Mouse (Mus musculus) thymus, postnatal 36 days (tissue): ENCODE data around the gene Tnr.
"Not testable (repeated sequence)": the region's sequence is repeated elsewhere in the genome, so short reads cannot be mapped to it uniquely, and the experiment has no call there.

Experiments
- DNase-seq, 2 experiments: peaks; one replicate each; pipeline ENCODE4 v3.0.0; 2022; ENCODE audit warnings: mixed read lengths in 2 of 2

The Tnr gene

DNA sequence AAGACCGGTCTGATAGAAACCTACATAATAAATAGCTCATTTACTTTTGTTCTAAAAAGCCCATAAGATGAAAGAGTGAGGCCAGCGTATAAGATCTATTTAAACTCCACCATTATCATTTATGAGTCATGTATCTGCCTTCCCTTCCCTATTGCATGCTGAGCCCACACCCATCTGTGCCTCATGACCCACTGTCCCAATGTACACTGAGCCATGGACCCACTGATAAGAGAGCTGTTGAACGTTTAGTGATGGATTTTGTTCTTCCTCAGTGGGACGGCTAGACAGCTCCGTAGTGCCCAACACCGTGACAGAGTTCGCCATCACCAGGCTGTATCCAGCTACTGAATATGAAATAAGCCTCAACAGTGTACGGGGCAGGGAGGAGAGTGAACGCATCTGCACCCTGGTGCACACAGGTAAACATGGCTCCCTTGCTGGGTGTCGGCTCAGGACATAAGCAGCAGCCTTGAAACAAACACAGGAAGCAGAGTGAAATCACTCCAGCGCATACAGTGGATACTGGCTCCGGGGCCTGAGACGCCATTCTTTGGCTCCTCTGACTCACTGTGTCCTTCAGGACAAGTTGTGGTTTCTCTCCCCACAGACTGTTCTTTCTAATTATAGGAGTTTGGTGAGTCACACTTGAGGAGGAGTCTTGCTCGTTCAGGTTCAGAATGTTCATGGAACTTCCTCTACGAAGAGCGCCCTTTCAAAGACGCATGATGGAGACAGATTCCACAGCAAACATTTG is 365.6 kb downstream of the Tnr start:
- DNase-seq, result no peak

DNA sequence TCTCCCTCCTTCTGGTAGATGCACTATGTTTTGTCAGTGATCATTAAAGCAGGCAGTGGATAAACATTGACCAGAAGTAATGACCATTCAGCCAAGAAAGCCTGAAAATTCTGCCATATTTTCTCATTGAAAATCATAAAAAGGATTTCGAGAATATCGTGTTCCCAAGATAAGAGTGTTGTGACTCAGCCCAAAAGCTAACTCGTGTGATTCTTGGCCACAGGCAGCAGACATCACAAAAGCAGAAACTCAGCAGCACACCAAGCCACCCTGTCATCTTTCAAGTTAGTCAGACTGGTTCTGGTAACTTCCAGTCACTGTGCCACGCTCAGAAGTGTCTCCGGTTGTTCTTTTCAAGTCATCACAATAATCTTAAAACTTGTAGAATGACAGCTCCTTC is 367.0 kb downstream of the Tnr start:
- no peak for DNase-seq

- DNase-seq, result no peak
These were observed 371.5 kb downstream of the Tnr start for GRCm38 (mm10) chr1:159895094-159895493.

- no peak for DNase-seq
These were observed 376.4 kb downstream of the Tnr start for GRCm38 (mm10) chr1:159899991-159900390.

DNA sequence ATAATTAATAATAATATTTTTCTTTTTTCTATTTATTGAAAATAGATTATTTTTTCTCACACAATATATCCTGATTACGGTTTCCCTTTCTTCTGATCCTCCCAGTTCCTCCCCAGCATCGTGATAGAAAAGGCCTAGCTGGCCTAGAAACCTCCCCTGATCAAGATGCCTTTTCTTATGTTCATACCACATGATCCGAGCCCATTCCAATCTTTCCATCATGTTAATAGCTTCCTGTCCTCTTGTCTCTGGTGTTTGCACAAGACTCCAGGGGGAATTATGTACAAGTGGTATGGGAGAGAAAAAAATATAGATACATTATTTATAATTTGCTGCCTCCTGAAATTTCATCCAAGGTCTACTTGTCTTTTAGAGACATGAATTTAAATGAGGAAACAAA is 377.1 kb downstream of the Tnr start:
- no peak for DNase-seq

- no peak for DNase-seq
These were observed 378.0 kb downstream of the Tnr start for GRCm38 (mm10) chr1:159901366-159902119.

GRCm38 (mm10) chr1:159902120-159902497 is 378.5 kb downstream of the Tnr start:
- no peak for DNase-seq

- peak; percentile 57 to 62 for DNase-seq
These were observed 387.4 kb downstream of the Tnr start for GRCm38 (mm10) chr1:159911006-159911405.

GRCm38 (mm10) chr1:159914726-159915125 is 391.2 kb downstream of the Tnr start:
- DNase-seq, result no peak

- DNase-seq, result no peak
These were observed 397.0 kb downstream of the Tnr start for GRCm38 (mm10) chr1:159920571-159920970.

DNA sequence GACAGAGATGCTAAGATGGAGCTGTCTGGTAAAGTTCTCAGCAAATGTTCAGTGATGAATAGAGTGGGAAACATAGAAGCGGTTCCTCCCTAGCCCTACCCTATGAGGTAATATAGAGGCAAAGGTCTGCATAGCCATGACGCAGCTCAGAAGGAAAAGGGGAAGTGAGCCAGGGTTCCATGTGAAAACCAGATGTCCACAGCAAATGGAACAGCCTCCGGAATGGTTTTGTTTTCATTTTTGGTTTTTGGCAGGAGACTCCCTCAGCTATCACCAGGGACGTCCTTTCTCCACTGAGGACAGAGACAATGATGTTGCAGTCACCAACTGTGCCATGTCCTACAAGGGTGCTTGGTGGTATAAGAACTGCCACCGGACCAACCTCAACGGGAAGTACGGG is 399.4 kb downstream of the Tnr start:
- no peak for DNase-seq

DNA sequence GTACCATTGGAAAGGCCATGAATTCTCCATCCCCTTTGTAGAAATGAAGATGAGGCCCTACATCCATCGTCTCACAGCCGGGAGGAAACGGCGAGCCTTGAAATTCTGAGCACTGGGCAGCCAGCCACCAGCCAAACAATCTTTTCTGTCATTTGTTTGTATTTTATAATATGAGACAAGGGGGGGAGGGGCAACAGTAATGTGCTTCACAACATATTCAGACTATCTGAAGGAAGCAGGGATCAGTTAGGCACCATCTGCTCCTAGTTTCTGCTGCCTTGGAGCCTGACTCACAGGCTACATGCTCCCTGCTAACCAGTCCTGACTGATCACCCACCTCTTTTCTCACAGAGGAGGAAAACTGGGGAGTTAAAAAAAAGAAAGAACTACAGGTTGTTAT is 400.5 kb downstream of the Tnr start:
- DNase-seq, result no peak

DNA sequence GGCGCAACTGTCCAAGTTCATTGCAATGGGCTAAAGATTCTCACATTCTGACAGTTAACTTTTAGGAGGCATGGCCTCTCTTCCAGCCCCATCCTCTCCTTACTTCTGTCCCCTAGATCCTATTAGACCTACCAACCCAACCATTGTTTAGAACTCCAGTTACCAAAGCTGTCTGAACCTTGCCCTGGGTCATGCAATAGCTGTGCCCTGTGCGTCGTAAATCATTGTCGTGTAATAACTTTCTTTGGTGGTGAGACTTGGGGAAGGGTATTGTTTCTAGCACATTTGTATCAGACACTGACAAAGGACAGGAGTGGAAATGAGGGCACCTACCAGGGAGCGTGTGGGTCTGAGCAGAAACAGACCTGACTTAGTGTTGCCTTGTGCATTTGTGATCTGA is 401.1 kb downstream of the Tnr start:
- no peak for DNase-seq

DNA sequence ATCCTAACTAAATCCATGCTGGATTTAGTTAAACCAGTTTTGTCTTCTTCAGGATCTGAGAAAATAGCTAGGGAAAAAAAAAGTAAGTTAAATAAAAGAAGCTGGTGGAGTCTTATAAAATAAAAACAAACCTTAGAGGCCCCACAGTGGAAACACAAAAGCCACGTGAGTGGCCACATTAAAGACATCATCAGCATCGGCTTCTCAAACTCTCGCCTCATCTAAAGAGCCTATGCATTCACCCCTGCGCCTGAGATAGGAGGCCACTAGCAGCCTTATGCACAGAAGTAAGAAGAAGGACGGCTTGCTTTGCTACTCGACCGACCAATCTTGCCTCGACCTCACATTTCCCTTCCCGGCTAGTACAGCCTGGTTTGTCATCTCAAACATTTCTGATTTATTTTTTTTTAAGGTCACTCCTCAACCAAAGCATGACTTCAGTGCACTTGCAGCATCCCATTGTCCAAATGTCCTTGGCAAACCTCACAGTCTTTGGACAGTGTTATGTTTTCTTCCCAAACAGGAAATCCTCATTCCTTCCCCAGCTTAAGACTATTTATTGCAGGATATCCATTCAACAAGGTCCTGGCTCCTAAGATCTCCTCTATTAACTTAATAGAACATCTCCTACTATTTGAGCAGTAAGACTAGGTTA is 405.2 kb downstream of the Tnr start:
- no peak for DNase-seq

- DNase-seq, result no peak
These were observed 408.5 kb downstream of the Tnr start for GRCm38 (mm10) chr1:159932092-159932491.

DNA sequence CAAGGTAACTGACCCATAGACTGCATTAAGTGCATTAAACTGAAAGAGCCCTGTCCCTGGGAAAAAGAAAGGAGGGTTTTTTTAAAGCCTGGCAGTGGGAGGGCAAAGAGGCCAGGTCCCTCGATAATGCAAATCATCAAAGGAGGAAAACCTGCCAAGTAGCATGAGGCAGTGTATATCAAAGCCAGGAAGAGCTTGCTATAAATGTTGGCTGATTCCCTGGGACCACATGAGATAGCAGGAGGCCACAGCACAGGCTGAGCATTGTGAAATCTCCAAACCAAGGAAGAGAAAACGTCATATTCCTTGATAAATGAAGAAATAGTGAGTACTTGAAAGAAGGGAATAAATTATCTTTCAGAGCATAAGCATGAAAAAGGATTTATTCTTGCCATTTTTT is 409.0 kb downstream of the Tnr start:
- DNase-seq, result no peak

- peak; percentile 32 to 37 for DNase-seq
These were observed 414.9 kb downstream of the Tnr start for GRCm38 (mm10) chr1:159938449-159938848.

DNA sequence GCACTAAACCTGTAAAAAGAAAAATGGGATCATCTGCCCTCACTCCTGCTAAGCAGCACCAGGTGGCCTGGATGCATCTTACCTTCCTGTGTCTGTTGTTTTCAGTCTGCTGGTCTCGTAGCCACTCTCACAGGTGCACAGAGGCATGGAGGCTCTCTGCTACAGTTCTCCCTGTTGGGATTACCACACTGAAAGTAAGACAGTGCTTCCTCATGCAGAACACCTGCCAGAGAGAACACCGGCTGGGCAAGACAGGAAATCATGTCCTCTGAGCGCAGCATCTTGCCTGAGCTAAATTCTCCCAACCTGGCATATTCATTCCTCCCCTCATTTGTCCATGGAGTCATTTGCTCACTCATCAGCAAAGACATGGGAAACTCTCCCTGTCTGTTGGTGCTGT is 415.8 kb downstream of the Tnr start:
- DNase-seq, result peak; percentile 55 to 76

DNA sequence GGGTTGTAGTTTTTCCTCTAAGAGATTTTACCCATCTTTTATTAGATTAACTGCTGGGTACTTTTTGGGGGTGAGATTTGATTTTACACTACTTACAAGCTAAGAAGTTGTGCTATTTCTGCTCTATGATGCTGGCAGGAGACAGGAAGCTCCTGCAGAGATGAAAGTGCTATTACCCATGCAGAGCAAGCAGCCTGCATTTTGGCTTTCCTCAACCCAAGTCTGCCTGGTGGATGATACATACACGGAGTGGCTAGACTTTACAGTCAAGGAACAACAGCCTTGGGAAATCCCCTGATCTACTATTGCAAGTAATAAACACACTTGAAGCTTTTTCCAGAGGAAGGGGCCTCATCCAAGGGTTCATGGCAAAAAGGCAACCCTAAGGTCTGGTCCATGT is 430.0 kb downstream of the Tnr start:
- DNase-seq, result peak; percentile 30 to 34

DNA sequence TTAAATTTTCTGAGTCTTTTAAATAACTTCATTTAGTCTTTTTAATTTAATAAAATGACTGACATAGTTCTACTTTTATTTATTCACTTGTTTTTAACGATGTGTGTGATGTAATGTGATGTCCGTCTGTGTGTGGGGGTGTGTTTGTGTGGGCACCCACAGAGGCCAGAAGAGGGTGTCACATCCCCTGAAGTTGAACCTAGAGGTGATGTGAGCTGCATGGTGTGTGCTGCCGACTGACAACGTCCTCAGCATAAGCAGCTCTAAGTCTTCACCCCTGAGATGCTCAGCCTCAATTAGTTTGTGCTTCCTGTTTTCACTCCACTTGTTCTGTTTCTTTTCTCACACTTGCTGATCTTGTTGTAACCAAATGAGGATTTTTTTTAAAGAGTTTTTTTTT is 439.8 kb downstream of the Tnr start:
- DNase-seq, result no peak

- not testable (repeated sequence) for DNase-seq
These were observed 442.7 kb downstream of the Tnr start for GRCm38 (mm10) chr1:159966286-159966685.

GRCm38 (mm10) chr1:159968395-159968794 is 444.8 kb downstream of the Tnr start:
- no peak for DNase-seq

GRCm38 (mm10) chr1:159977786-159978185 is 454.2 kb downstream of the Tnr start:
- no peak for DNase-seq

DNA sequence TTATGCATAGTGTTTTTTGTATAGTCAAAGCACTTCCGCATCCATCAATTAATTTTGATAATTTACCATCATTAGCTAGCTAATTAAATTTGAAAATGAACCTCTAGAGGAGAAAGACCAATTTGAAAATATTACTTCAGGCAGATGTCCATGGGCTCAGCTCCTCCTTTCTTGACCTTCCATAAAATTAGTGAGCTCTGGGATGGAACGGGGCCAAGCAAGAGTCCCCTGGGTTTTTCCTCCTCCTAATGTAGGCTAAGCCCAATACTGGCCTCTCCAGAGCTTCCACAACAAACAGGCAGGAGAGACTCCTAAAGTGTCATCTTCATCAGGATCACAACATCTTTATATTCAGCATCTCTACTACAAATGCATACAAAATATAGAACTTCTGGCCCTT is 455.5 kb downstream of the Tnr start:
- DNase-seq, result no peak
